Mouse (Mus musculus) neutrophil, adult 59 days (primary cell): ENCODE measurements around the gene Nrip1. TPM values are rescaled to one million over a fixed set of nuclear protein-coding genes. Genes with fewer than 3 reads are reported as not detected.

ENCODE experiments used
- total RNA-seq, 2 experiments: library from RNA; stranded (reverse); gene quantifications; 1 replicate in 1 of 2; 2 replicates in 1 of 2; pipeline ENCODE4 v1.2.4; 2023

Nrip1 gene
- total RNA-seq: 10 to 100 TPM; 15.8 to 19.9 TPM

GRCm38 (mm10) chr16:76373671-76374091 is at the start of gene Nrip1:
TSS of gene Nrip1 (minus strand) at chr16:76373827.

